Mouse (Mus musculus): ENCODE data around the gene Aen.

Aen gene

GRCm38 (mm10) chr7:78893917-78894316 is 1.7 kb upstream of the Aen start:
- DNase-seq (ENCODE audit: low spot score) = no peak

GRCm38 (mm10) chr7:78895021-78895652 is 517 bp upstream of the Aen start:
- no peak for DNase-seq (ENCODE audit: low spot score)

- DNase-seq (ENCODE audit: low spot score) = no peak
Observed at GRCm38 (mm10) chr7:78897567-78897966, 1.9 kb downstream of the Aen start.

- no peak for DNase-seq (ENCODE audit: low spot score)
Observed at GRCm38 (mm10) chr7:78903174-78903870, 7.7 kb downstream of the Aen start.

- no peak for DNase-seq (ENCODE audit: low spot score)
Observed at GRCm38 (mm10) chr7:78904175-78904574, 8.5 kb downstream of the Aen start.

- no peak for DNase-seq (ENCODE audit: low spot score)
Observed at GRCm38 (mm10) chr7:78909026-78909425, 13.4 kb downstream of the Aen start.

- DNase-seq (ENCODE audit: low spot score) = no peak
Observed at GRCm38 (mm10) chr7:78910336-78911098, 14.9 kb downstream of the Aen start.

- no peak for DNase-seq (ENCODE audit: low spot score)
Observed at GRCm38 (mm10) chr7:78911209-78911608, 15.6 kb downstream of the Aen start.

GRCm38 (mm10) chr7:78912253-78912973 is 16.8 kb downstream of the Aen start:
- no peak for DNase-seq (ENCODE audit: low spot score)

GRCm38 (mm10) chr7:78912974-78913474 is 17.4 kb downstream of the Aen start, which contains the start of gene Isg20:
TSS of gene Isg20 (plus strand) at chr7:78913424.
- no peak for DNase-seq (ENCODE audit: low spot score)

- DNase-seq (ENCODE audit: low spot score) = peak; percentile 88
Observed at GRCm38 (mm10) chr7:78913649-78914544, 18.2 kb downstream of the Aen start.

GRCm38 (mm10) chr7:78914545-78914845 is 18.8 kb downstream of the Aen start:
- no peak for DNase-seq (ENCODE audit: low spot score)

GRCm38 (mm10) chr7:78914896-78915510 is 19.3 kb downstream of the Aen start:
- DNase-seq (ENCODE audit: low spot score) = no peak

GRCm38 (mm10) chr7:78918686-78919085 is 23.0 kb downstream of the Aen start:
- peak; percentile 71 for DNase-seq (ENCODE audit: low spot score)

- no peak for DNase-seq (ENCODE audit: low spot score)
Observed at GRCm38 (mm10) chr7:78922506-78922905, 26.9 kb downstream of the Aen start.

- DNase-seq (ENCODE audit: low spot score) = peak; percentile 79
Observed at GRCm38 (mm10) chr7:78924300-78924699, 28.6 kb downstream of the Aen start.

GRCm38 (mm10) chr7:78924796-78925195 is 29.1 kb downstream of the Aen start:
- no peak for DNase-seq (ENCODE audit: low spot score)

GRCm38 (mm10) chr7:78925680-78926079 is 30.0 kb downstream of the Aen start:
- no peak for DNase-seq (ENCODE audit: low spot score)

- DNase-seq (ENCODE audit: low spot score) = no peak
Observed at GRCm38 (mm10) chr7:78926156-78926555, 30.5 kb downstream of the Aen start.

GRCm38 (mm10) chr7:78927266-78927665 is 31.6 kb downstream of the Aen start:
- DNase-seq (ENCODE audit: low spot score) = no peak

Data from urinary bladder, postnatal 14 days (tissue).